ENCODE assay signal across 11 mouse cellular contexts in genomic region chr2:72308981-72309380, GRCm38 (mm10). TPM values are rescaled to one million over a fixed set of nuclear protein-coding genes. Genes with fewer than 3 reads are reported as not detected.
DNase-seq lines count a peak whose midpoint lies in the region; ATAC-seq and TF ChIP-seq lines count a peak whose summit lies in the region.
"Had no signal": no experiment of that assay in that cellular context is flagged by ENCODE, and none has a peak within 500 bp of the region (broad histone marks: within the 10 kb centered on the region; RNA-seq: fewer than 3 reads in every experiment).

No protein-coding gene starts in this region.

- H3K9ac ChIP-seq in liver, adult 2 months (ENCODE audit: low read depth, low read length), result no peak overlapping the region
- no peak overlapping the region for H3K9ac ChIP-seq in liver, embryonic 12.5 days
- H3K9ac ChIP-seq: neural tube, embryonic 12.5 days had no signal

- no peak for TF ChIP-seq CTCF in liver, adult 2 months (IDR thresholded peaks at IDR 0.05; ENCODE audit: low read depth, low read length)

- H3K27ac ChIP-seq in liver, adult 2 months (replicated peaks; ENCODE audit: insufficient read depth, low read depth, low read length), result no peak overlapping the region
- no peak overlapping the region for H3K27ac ChIP-seq in liver, embryonic 12.5 days
- H3K27ac ChIP-seq: neural tube, embryonic 12.5 days had no signal

- no peak overlapping the region for H3K4me3 ChIP-seq in liver, adult 2 months (ENCODE audit: insufficient read depth, low read depth, low read length)
- H3K4me3 ChIP-seq in liver, embryonic 12.5 days, result no peak overlapping the region
- H3K4me3 ChIP-seq: neural tube, embryonic 12.5 days had no signal

- peaks cover 5% of the 10 kb centered on the region; the same call in 1 of the 2 replicates for H3K79me2 ChIP-seq in liver, adult 2 months (ENCODE audit: control insufficient read depth, insufficient read depth, low read length)

- no peak for ATAC-seq in liver, embryonic 12.5 days
- ATAC-seq in frontal cortex, adult (ENCODE audit: low TSS enrichment), result no peak
- ATAC-seq: inflammation-experienced regulatory T-cells, adult 6 months had no signal

- WGBS in liver, adult 2 months, result 10% methylated on average over 5 of the region's 5 CpGs
- 74% methylated on average over 5 of the region's 5 CpGs for WGBS in liver, embryonic 12.5 days (ENCODE audit: insufficient replicate concordance)

- H3K4me1 ChIP-seq in liver, adult 2 months (ENCODE audit: control insufficient read depth, insufficient read depth, low read length), result peaks cover 6% of the 10 kb centered on the region
- no peaks in the 10 kb centered on the region for H3K4me1 ChIP-seq in liver, embryonic 12.5 days
- H3K4me1 ChIP-seq: neural tube, embryonic 12.5 days had no signal

- H3K4me2 ChIP-seq in liver, embryonic 12.5 days, result no peak overlapping the region
- H3K4me2 ChIP-seq: neural tube, embryonic 12.5 days had no signal

- H3K36me3 ChIP-seq in liver, adult 2 months (ENCODE audit: control insufficient read depth, insufficient read depth, low read length), result no peaks in the 10 kb centered on the region
- H3K36me3 ChIP-seq in liver, embryonic 12.5 days, result peaks cover 28% of the 10 kb centered on the region
- H3K36me3 ChIP-seq: neural tube, embryonic 12.5 days had no signal

- TF ChIP-seq POLR2A in liver, adult 2 months (IDR thresholded peaks at IDR 0.05; ENCODE audit: extremely low read depth, insufficient read depth, low read length), result no peak

- no peaks in the 10 kb centered on the region for H3K9me3 ChIP-seq in liver, embryonic 12.5 days (replicated peaks)
- H3K9me3 ChIP-seq: neural tube, embryonic 12.5 days had no signal

- no peaks in the 10 kb centered on the region for H3K27me3 ChIP-seq in liver, adult 2 months (ENCODE audit: control insufficient read depth, insufficient read depth, low read length)
- no peaks in the 10 kb centered on the region for H3K27me3 ChIP-seq in liver, embryonic 12.5 days (replicated peaks)
- H3K27me3 ChIP-seq: neural tube, embryonic 12.5 days had no signal

- peak; percentile 80 for DNase-seq in liver, adult 2 months (ENCODE audit: extremely low read depth, low read depth, low spot score)
- DNase-seq in gastrocnemius, adult 8-10 months (ENCODE audit: low spot score in 2 of 2), result peak; percentile 43 to 50
- DNase-seq in kidney, postnatal 25 days, result peak; percentile 51 to 79
- no peak for DNase-seq in yolk sac, embryonic 10.5 days (ENCODE audit: low spot score)
- no peak for DNase-seq in layer of hippocampus, postnatal 14 days (ENCODE audit: low spot score in 2 of 2)
- DNase-seq: right cerebral cortex, postnatal 4 days; thymus, postnatal 25 days had no signal

RNA-seq across cellular contexts. Expression of gene Map3k20, which starts 23.5 kb away (rescaled TPM):
- 11.8 TPM in 2 replicates for total RNA-seq in liver, adult 2 months (2014; rRNA removed)
- polyA plus RNA-seq in liver, adult 2 months (2012; rRNA removed), result 4.5 and 4.6 TPM in 2 replicates
- polyA plus RNA-seq in liver, embryonic 12.5 days (2016; fragmentation: Nextera tagmentation; extraction: Ambion mirVana), result 9.0 and 9.4 TPM in 2 replicates
- 100 to 1,000 TPM; 348 to 422 (median 393) TPM for total RNA-seq in gastrocnemius, adult 8-10 months (2022)
- total RNA-seq in layer of hippocampus, postnatal 14 days (2021), result 10 to 100 TPM; 16.7 to 18.2 TPM

Comparison
In these comparisons a context has a peak if more than half of its experiments do, and no peak if none do; other contexts are left out.
1. DNase-seq: peak in liver, adult 2 months (single experiment), gastrocnemius, adult 8-10 months (2 of 2) and kidney, postnatal 25 days (2 of 2); none in yolk sac, embryonic 10.5 days (single experiment) and layer of hippocampus, postnatal 14 days (0 of 2).
2. RNA of gene Map3k20, which starts 23.5 kb away (total RNA-seq): 348 to 422 TPM in gastrocnemius, adult 8-10 months; 16.7 to 18.2 TPM in layer of hippocampus, postnatal 14 days and 11.8 TPM in liver, adult 2 months; every median in the first group is over 10 times any median in the second.